Mouse (Mus musculus) urinary bladder, postnatal 14 days (tissue): ENCODE data around the gene Samd10.
A peak's percentile ranks its signal among the peaks of the same experiment; 100 is the strongest.

Experiments
- DNase-seq: peaks from one replicate; pipeline ENCODE4 v3.0.0; 2021; ENCODE audit warnings: low spot score

Gene Samd10

DNA sequence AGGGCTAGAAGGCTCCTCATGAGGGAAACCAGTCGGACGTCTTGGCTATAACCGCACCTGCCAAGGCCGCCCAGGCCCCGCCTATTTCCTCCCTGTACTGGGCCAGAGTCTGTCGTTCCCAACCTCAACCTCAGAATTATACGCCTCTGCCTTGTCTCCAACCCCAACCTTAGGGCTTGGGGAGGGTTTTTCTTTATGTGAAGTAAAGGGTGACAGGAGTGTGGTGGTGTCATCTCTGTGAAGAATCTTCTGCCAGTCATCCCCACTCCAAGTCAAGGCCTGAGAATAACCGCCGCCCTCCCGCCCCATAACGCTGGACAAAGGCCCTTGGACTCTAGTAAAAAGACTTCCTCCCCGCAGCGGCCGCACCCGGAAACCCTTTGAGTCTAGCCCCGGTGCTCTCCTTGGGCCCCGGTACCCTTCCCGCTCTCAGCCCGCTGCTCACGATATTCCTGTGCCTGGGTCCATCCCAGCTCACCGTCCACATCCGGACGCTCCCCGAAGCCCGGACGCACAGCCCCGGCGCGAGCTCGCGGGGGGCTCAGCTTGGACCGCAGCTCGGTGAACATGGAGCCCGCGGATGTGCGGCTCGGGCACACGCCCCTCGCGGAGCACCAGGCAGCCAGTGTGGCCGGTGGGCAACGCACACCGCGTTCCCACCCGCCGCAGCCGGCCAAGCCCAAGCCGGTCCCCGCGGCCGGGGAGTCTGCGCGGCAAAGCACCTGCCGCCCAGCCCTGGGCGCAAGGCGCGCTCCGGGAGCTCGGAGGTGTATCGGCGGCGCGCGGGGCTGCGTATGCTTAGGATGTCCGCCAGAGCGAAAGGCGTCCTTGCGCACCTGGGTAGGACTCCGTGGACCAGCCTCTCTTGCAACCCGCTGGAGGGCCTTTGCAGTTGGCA is at the start of gene Samd10:
Gene Samd10 (minus strand): TSS at position 759 of the 898 bp plus-strand sequence.
- DNase-seq, result peak; percentile 79

DNA sequence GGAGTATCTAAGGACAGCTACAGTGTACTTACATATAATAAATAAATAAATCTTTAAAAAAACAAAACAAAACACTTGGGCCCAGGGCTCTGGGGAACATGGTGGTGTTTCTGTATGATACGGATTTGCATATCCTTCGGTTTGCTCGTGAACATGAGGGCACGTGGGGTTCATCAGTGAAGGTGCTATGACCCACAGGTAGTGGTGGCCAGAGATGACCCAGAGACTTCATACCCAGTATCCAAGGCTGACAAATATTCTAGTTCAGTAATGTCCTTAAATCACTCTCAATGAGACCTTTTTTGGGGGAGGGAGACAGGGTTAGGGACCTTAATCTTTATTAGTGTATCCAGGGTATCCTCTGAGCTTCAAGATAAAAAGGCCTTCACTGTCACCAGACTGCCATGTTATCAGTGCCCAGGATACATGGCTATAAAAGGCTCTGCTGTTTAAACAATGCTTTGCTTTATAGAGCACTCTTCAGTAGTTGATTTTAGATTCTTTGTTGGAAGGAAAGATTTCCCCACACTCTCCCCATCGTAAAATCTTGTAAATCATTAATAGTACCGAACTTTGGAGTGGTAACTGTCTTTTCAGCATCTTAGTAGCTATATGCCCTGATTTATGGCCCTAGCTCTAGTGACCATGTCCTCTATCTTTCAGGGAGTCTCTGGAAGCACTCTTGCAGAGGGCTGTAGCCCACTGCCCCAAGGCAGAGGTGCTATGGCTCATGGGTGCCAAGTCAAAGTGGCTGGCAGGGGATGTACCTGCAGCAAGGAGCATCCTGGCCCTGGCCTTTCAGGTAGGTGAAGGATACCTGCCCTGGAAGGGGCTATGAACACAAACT is 47.8 kb upstream of the Samd10 start:
- DNase-seq, result no peak

DNA sequence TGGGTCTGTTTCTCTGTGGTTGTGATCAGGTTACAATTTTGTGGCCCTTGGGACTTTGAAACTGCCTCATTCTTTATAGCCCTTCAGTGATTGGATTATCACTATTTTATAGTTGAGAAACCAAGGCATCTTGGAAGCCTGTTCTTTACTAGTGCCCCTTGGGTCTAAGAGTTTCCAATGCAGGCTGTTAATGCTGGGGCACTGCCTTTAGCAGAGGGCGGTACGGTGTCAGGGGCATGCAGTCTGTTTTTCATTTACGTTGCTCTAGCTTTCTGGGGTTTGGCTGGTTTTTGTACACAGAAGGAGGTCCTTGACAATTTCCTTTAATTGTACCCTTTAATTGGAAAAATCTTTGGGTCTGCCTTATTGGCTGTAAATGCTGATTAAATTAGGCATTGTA is 46.7 kb upstream of the Samd10 start:
- DNase-seq, result no peak

DNA sequence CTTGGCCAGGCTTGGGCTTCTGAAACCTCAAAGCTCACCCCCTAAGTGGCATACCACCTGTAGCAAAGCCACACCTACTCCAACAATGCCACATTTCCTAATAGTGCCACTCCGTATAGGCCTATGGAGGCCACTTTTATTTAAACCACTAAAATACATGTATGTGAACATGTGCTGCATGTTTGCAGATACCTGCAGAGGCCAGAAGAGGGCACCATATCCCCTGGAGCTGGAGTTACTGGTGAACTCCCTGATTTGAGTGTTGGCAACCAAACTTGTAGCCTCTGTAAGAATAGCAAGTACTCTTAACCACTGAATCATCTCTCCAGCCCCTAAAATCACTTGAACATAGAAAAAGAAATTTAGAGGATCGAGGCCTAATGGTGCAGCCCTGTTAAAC is 45.3 kb upstream of the Samd10 start:
- DNase-seq, result peak; percentile 36

DNA sequence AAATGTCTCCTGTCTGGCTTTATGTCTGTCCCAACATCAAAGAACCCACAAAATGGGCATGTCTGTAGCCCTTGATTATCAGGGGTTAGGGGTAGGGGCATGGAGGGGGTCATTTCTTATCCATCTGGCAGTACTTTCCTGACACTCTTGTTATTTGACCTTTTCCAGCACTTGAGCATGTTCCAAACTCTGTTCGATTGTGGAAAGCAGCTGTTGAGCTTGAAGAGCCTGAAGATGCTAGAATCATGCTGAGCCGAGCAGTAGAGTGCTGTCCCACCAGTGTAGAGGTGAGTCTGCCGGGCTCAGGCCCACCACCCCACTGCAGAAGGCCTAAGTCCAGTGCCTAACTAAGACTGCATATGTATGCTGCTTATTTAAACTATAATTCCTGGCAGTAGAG is 36.9 kb upstream of the Samd10 start:
- DNase-seq, result no peak

DNA sequence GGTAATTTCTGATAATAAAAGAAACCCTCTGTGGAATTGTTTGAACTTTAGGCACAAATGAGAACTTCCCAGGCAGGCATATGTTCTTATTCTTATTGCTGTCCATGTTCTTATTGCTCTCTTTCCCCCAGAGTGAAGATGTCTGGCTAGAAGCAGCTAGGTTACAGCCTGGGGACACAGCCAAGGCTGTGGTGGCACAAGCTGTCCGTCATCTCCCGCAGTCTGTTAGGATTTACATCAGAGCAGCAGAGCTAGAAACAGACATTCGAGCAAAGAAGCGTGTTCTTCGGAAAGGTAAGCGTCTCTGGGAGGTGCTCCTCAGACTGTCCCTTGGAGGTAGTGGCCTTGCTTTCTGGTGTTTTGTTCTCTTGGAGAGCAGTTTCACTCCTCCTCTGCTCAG is 33.6 kb upstream of the Samd10 start:
- DNase-seq, result no peak

DNA sequence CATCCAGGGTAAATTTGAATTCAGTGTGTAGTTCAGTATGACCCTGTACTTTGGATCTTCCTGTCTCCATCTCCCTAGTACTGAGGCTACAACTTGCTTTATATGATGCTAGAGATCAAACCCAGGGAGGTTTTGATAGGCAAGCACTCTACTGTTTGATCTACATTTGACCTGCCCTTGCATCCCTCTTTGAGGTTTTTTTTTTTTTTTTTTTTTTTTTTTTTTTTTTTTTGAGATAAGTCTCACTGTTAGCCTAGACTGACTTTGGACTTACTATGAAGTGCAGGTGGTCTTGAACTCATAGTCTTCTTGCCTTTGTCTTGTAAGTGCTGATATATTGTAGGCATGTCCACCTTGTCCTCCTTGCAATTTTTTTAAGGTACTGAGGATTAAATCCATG is 29.5 kb upstream of the Samd10 start:
- no peak for DNase-seq

DNA sequence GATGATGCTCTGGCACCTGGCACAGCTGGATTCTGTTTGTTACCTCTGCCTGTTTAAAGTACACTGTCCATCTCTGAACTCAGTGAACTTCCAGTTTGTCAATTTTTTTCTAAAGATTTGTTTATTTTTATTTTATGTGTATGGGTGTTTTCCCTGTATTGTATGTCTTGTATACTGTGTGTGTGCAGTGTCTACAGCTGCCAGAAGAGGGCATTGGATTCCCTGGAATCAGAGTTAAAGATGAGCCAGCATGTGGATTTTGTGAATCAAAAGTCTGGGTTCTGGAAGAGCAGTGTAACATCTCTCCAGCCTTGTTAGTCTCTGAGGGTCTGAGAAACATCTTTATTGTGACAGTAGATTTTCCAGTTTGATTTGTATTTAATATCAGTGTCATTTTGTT is 24.4 kb upstream of the Samd10 start:
- DNase-seq, result no peak

DNA sequence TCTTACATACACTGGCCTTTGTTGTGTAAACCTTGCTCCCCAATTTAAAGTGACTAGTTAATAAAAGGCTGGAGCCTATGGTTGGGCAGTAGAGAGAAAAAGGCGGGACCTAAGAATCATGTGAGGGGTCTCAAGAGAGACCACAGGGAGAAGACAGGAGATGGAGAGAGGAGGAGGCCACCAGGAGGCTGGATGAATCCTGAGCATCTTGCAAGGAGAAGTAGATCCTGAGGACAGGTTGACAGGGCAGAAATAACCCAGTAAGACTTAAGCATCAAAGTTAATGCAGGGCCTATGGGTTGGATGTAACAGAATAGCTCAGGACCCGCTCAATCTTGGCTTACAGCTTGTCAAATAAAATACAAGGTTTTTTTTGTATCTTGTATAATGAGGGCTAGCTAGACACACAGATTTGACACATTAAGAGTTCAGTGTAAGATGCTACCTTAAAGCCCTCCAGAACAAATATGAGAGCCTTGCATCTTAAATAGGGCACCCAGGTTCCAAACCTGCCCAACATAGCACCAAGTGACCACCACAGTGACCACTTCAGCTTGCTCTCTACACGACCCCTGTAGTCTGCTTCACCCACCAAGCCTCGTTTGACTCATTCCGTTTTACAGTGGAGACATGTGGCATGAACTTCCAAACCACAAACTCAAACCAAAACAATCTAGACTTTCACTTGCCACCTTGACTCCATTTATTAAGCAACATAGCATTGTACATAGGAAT is 19.9 kb upstream of the Samd10 start:
- DNase-seq, result no peak

DNA sequence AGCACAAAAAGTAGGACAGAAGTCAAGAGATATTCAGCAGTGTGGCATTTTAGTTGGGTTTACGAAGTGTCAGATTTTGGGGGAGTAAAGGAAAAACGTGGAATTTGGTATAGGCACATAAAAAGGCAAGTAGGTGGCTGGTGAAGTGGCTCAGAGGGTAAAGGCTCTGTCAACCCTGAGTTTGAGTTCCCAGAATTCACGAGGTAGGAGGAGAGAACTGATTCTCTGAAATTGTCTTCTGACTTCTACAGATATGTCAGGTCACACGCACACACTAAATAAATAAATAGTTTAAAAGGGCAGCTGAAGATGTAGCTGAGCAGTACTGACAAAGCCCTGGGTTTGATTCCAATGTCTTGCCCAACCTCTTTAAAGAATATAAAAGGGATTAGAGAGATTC is 3.4 kb upstream of the Samd10 start:
- DNase-seq, result no peak

DNA sequence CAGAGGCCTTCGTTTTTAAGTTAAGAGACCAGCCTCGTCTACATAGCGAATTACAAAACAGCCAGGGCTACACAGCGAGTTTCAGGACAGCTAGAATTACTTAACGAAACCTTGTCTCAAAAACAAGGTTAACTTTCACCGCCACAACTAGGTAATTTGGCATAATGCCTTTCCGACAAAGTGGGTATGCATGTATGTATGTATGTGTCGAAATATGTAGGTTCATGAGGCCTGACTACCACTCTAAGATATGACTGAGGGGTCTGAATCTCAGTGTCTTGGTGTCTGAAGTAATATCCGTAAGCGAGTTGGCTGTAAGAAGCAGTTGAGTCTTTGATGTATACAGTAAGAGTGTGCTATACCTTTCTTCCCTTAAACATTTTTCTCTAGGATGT is 2.7 kb upstream of the Samd10 start:
- no peak for DNase-seq

DNA sequence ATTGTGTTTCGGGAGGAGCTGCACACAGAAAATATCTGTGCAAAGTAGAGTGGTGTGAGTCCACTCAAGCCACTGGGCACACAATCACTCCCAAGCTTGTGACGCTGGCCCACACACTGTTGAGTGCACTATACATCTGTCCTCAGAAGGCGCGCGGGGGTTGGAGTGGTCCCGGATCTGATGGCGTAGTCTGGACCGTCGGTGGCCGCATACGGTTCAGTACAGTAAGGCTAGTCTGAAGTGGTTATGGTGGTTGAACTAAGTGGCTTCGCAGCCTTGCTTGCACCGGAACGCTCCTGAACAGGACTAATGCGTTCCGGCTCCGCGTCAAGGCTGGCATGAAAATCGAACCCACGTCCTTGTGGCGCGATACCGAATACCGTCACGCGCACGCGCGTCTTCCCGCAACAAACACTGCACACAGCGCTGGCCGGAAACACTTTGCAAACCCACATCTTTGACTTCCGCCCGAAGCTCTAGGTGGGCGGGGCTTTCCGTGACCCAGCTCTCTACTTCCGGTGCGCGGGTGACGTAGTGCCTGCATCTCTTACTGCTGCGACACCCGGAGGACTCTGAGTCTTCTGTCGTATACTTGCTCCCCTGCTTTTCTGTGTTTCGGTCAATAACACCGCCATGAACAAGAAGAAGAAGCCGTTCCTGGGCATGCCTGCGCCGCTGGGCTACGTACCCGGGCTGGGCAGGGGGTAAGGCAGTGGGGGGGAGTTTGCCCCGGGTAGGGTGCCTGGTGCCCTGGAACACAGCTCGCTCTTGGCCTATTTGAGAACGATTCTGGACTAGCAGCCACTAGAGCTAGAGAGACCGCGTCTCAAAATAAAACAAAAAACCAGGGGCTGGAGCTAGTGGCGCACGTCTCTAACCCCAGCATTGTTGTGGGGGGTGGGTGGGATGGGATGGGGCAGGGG is 2.1 kb upstream of the Samd10 start:
- DNase-seq, result peak; percentile 96

DNA sequence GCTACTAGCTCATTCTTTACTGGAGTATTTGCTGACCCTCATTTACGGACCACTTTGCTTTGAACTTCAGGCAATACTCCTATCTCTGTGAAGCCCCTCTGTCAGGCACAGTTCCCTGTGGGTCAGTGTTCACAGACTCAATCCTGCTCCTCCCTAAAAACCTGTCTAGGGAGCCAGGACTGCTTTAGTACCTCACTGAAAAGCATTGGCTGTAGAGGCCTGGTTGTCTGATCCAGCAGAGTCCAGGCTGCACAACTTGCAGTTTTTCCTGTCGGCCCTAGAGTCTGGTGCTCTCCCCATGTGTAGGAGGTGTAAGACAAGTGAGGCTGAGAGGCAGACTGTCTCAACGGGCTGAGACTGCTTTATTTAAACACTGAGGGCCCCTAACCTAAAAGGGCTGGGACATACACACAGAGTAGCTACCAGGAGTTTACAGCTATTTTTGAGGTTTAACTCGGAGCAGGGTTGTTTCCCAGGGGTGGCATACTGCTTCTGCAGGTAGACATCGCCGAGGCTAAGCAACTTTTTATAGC is 1.3 kb upstream of the Samd10 start:
- DNase-seq, result no peak

DNA sequence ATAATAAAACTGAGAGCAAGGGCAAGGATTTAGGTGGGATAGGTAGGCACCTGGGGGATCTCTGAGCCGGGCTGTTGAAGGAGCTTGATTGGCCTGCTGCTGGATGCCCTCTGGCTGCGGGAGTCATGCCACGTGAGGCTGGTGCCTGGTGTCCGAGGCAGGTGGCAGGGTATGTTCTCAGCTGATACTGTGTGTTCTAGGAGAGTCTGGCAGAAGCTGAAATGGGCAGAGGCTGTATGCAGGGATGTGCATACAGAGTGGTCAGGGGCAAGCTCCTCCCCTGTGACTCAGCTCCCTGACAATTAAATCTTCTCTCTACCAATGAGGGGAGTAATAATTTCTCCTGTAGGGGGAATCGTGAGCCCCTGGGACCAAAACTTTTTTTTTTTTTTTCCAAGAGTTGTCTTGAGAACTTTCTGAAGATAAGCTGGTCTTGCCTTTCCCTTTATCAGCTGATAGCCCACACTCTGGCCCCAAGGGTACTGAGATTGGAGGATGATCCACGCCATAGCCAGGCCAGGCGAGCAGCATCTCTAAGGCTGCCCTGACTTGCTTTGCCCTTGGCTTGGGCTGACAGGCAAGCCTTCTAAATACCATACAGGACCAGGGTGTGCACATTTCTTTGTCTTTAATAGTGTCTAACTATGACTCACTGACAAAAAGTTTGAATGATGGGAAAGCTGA is 1.5 kb downstream of the Samd10 start:
- no peak for DNase-seq

DNA sequence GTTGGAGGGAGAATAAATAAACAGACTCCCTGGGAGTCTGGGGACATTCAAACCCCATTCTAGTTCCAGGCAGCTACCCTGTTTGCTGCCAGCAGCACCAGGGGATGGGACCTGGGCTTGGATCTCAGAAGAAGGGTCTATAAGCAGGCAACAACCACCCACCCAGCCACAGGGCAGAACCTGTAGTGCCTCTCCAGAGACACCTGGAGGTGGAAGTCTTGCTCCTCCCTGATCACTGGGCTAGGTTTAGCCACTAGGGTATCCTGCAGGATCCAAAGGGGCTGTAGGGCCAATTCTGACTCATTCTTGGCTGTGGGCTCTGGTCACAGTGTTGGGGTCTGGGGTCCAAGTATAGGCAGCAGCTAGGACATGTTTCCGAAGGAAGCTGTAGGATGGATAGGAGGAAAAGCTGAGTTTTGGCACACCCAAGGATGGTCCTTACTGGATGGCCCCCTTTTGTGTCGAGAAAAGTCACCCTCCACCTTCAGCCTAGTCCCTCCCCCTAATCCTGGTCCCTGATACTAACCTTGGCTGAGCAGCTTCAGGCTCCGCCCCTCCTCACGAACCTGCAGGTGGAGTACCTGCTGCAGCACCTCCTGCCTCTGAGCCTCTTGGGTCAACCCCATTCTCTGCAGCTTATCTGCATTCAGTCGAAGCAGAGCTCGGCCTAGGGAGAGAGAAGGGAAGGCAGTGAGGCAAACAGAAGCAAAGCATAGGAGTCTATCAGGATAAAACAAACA is 2.6 kb downstream of the Samd10 start:
- no peak for DNase-seq

DNA sequence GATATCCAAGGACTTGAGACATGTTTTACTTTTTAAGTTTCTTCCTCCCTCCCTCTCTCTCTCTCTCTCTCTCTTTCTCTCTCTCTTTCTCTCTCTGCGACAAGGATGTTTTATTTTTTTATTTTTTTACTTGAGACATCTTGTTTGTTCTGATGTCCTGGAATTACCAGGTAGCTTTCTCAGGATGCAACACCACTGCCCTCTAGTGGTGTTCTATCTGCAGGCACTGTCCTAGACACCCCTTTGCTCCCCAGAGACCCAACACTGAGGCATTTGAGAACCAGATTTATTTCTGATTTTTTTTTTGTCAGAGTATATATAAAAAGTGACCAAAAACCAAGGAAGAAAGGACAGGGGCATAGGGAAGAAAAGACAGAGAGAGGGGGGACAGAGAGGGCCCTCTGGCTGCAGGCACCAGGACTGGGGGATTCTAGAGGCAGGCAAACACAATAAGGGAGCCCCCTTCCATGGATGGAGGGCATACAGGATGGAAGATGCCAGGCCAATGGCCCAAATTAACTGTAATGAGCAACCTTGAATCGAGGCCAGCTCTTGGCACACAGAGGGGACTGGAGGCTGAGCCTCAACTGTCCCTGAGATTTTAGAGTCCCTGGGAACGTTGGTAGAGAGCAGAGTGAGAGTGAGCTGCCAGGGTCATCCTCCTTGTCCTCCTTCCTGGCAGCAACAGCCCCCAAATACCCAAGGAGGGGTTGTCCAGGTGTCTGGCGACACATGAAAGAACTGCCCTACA is 3.9 kb downstream of the Samd10 start:
- DNase-seq, result no peak

DNA sequence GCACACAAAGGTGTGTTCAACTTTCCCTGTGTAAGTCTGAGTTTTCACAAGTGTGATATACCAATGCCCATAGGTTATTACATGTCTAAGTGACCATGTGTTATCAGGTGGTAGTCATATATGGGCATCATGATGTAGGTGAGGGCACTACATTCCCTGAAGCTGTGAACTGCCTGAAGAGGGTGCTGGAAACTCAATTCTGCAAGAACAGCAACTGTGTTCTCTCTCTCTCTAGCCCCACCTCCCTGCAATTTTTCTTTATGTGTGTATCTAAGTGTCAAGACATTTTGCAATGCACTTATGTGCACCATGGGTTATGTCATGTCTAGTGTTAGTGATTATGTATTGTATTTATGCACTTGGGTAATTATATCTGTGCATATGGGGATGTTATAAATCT is 5.1 kb downstream of the Samd10 start:
- DNase-seq, result no peak

DNA sequence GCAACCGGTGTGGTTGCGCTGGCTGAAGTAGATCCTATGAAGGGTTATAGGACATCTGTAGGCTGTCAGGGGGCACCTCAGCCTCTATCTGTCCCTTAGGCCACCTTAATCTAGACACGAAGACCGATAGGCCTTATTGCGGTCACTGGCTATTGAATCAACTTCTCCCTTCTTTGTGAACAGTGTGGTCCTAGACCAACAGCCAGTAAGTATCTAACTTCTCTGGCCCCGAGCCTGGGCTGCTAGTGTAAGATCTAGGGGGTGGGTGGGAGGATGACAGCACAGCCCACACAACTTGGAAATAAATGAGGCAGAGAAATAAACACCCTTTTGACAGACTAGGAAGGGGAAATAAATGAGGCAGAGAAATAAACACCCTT is 6.0 kb downstream of the Samd10 start:
- DNase-seq, result no peak
